Mouse (Mus musculus) stomach, postnatal 0 days (tissue): ENCODE measurements around the gene Aven. TPM values are rescaled to one million over a fixed set of nuclear protein-coding genes. Genes with fewer than 3 reads are reported as not detected.

Experiments
- ATAC-seq: fragments of 200-750 bp; cut with Nextera tagmentation; 2 replicates; pipeline ENCODE4 v1.8.0; 2017; ENCODE audit not compliant: low FRiP score, low TSS enrichment
- DNase-seq: peaks from one replicate; pipeline ENCODE4 v3.0.0-alpha.2; 2016; ENCODE audit warnings: low spot score
- H3K27ac ChIP-seq: fragments of 300-500 bp; sonication (generic); replicated peaks from 2 replicates; pipeline ENCODE4 v1.5.1; 2014; ENCODE audit warnings: mild to moderate bottlenecking, control low read depth
- H3K27me3 ChIP-seq: fragments of 300-500 bp; sonication (generic); 2 replicates; pipeline ENCODE4 v1.6.1; 2014; ENCODE audit warnings: low read length; ENCODE audit not compliant: control insufficient read depth, insufficient read depth
- H3K36me3 ChIP-seq: fragments of 300-500 bp; sonication (generic); 2 replicates; pipeline ENCODE4 v1.6.1; 2014; ENCODE audit warnings: low read length, mixed read lengths; ENCODE audit not compliant: control insufficient read depth, insufficient read depth
- H3K4me1 ChIP-seq: fragments of 300-500 bp; sonication (generic); replicated peaks from 2 replicates; pipeline ENCODE4 v1.6.1; 2014; ENCODE audit warnings: antibody characterized with exemption; ENCODE audit not compliant: control insufficient read depth, insufficient read depth
- H3K4me2 ChIP-seq: fragments of 300-500 bp; sonication (generic); replicated peaks from 2 replicates; pipeline ENCODE4 v1.6.1; 2014; ENCODE audit warnings: low read depth, mild to moderate bottlenecking, control low read depth, moderate library complexity
- H3K4me3 ChIP-seq: fragments of 300-500 bp; sonication (generic); 2 replicates; pipeline ENCODE4 v1.5.1; 2014; ENCODE audit warnings: low read depth, low read length, control low read depth
- H3K9ac ChIP-seq: fragments of 300-500 bp; sonication (generic); 2 replicates; pipeline ENCODE4 v1.6.1; 2014; ENCODE audit warnings: mild to moderate bottlenecking, low read length, control low read depth, mixed read lengths
- H3K9me3 ChIP-seq: fragments of 300-500 bp; sonication (generic); 2 replicates; pipeline ENCODE4 v1.6.1; 2016; ENCODE audit warnings: low read length; ENCODE audit not compliant: control insufficient read depth
- CTCF ChIP-seq: IDR thresholded peaks from 2 replicates; pipeline ENCODE4 v1.5.1; 2016; ENCODE audit warnings: antibody characterized with exemption, low read depth, mild to moderate bottlenecking, moderate library complexity
- EP300 ChIP-seq: optimal IDR thresholded peaks from 2 replicates; pipeline ENCODE3; 2016; ENCODE audit warnings: antibody characterized with exemption
- WGBS: fragments of 180-500 bp; shearing (Covaris S2); extraction: QIAGEN DNeasy Blood & Tissue Kit; methylation state at CpG from one replicate; pipeline ENCODE4 v1.1.7; 2014; 5-methylcytosine and 5-hydroxymethylcytosine counted together
- polyA plus RNA-seq: library from polyadenylated mRNA; unstranded; fragments of >200 nt; fragmentation: Nextera tagmentation; extraction: Ambion mirVana; gene quantifications from 2 replicates; pipeline ENCODE4 v1.2.1, GENCODE M21; 2015

The Aven gene
- polyA plus RNA-seq, 1 experiment from 2014 or later = 3.6 TPM

- ATAC-seq (no peak), DNase-seq (no peak)
- H3K27ac ChIP-seq = no peak overlapping the region
- H3K36me3 ChIP-seq = no peaks in the 10 kb centered on the region
- no peak overlapping the region for H3K4me2 ChIP-seq
- H3K4me1 ChIP-seq = no peaks in the 10 kb centered on the region
- H3K27me3 ChIP-seq = no peaks in the 10 kb centered on the region
- TF ChIP-seq EP300 (no peak), CTCF (no peak)
- 57% methylated on average over 5 of the region's 5 CpGs for WGBS
- no peak overlapping the region for H3K4me3 ChIP-seq
- no peaks in the 10 kb centered on the region for H3K9me3 ChIP-seq
- no peak overlapping the region for H3K9ac ChIP-seq
These were observed 17.6 kb upstream of the Aven start for GRCm38 (mm10) chr2:112474997-112475724.

DNA sequence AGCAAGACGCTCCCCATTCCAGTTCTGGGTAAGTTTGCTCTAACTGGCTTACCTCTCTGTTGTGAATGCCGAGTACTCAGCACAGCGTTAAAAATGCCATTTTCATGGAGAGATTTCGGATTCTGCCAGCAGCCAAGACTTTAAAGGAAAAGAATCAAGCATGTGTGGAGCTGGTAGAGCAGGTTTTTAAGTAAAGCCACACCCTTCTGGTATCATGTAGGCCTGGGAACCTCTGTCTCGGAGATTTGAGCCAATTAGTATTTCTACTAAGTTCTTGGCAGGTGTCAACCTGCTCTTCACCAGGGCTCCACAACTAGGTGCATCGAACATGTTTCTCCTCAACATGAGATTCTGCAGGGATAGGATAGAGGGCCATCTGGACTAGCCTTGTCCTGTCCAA is 16.2 kb upstream of the Aven start:
- H3K36me3 ChIP-seq = no peaks in the 10 kb centered on the region
- TF ChIP-seq CTCF (no peak), EP300 (no peak)
- peak overlapping the region; percentile 23; the same call in 1 of the 2 replicates for H3K4me2 ChIP-seq
- WGBS = 48% methylated on average over 6 of the region's 6 CpGs
- H3K27ac ChIP-seq = peak overlapping the region; percentile 67
- H3K4me1 ChIP-seq = no peaks in the 10 kb centered on the region
- no peaks in the 10 kb centered on the region for H3K9me3 ChIP-seq
- DNase-seq = peak; percentile 26
- ATAC-seq = peak; percentile 71; the same call in 1 of the 2 replicates
- H3K4me3 ChIP-seq = no peak overlapping the region
- no peaks in the 10 kb centered on the region for H3K27me3 ChIP-seq
- no peak overlapping the region for H3K9ac ChIP-seq

- Histone ChIP-seq H3K27ac (no peak within 1 kb of the TSS), H3K4me1 (no peaks in the 10 kb centered on the region), H3K4me3 (no peak within 1 kb of the TSS), H3K9ac (no peak within 1 kb of the TSS), H3K36me3 (no peaks in the 10 kb centered on the region), H3K9me3 (no peaks in the 10 kb centered on the region), H3K4me2 (no peak within 1 kb of the TSS), H3K27me3 (no peaks in the 10 kb centered on the region)
- ATAC-seq (no peak), DNase-seq (no peak)
- TF ChIP-seq EP300 = no peak
- no peak for TF ChIP-seq CTCF
- 87% methylated on average over 5 of the region's 5 CpGs for WGBS
These were observed 12.1 kb upstream of the Aven start, which contains the start of gene Chrm5 for GRCm38 (mm10) chr2:112480669-112481068. TSS of gene Chrm5 (minus strand) at chr2:112480769.

GRCm38 (mm10) chr2:112481564-112481963 is 11.2 kb upstream of the Aven start:
- H3K4me3 ChIP-seq = no peak overlapping the region
- no peaks in the 10 kb centered on the region for H3K36me3 ChIP-seq
- DNase-seq (peak; percentile 36), ATAC-seq (no peak)
- H3K4me2 ChIP-seq = no peak overlapping the region
- H3K4me1 ChIP-seq = no peaks in the 10 kb centered on the region
- H3K27ac ChIP-seq = no peak overlapping the region
- H3K9me3 ChIP-seq = no peaks in the 10 kb centered on the region
- no peak overlapping the region for H3K9ac ChIP-seq
- no peaks in the 10 kb centered on the region for H3K27me3 ChIP-seq
- 2% methylated on average over 2 of the region's 2 CpGs for WGBS
- TF ChIP-seq CTCF = peak; percentile 86
- TF ChIP-seq EP300 = no peak

DNA sequence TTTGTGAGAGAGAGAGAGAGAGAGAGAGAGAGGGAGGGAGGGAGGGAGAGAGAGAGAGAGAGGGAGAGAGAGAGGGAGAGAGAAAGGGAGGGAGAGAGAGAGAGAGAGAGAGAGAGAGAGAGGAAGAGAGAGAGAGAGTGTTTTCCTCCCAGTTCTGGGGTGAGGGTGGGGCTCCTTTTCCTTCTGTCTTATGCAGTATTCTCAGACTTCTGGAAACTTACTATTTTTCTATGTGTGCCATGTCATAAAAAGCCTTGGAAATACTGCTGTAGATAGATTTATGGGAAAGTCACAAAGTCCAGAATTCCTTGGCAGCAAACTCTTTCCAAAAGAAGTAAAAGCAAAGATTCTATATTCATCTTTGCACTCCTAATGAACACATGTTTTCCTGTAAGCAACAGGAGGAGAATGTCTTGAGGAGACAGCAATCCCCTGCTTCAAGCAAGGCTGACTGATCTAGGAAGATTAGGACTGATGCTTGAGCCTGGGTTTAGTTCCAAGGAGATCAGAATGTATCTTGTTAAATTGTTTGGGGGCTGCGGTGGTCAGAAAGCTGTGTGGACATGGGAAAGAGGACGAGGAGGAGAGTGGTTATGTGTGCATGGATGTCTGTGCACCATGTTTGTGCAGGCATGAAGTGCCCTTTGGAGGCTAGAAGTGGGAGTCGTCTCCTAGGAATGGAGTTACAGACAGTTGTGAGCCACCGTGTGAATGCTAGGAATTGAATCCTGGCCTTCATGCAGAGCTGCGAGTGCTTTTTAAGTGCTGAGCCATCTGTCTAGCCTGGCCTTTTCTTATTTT is 10.0 kb upstream of the Aven start:
- Histone ChIP-seq H3K4me2 (no peak overlapping the region), H3K27me3 (no peaks in the 10 kb centered on the region), H3K9me3 (no peaks in the 10 kb centered on the region), H3K27ac (no peak overlapping the region; the same call in 1 of the 2 replicates), H3K4me1 (no peaks in the 10 kb centered on the region), H3K36me3 (no peaks in the 10 kb centered on the region), H3K9ac (no peak overlapping the region), H3K4me3 (no peak overlapping the region)
- DNase-seq = no peak
- TF ChIP-seq EP300 (no peak), CTCF (no peak)
- 63% methylated on average over 5 of the region's 5 CpGs for WGBS
- no peak for ATAC-seq

GRCm38 (mm10) chr2:112483334-112483651 is 9.5 kb upstream of the Aven start:
- H3K27me3 ChIP-seq = no peaks in the 10 kb centered on the region
- H3K4me3 ChIP-seq = no peak overlapping the region
- no peaks in the 10 kb centered on the region for H3K36me3 ChIP-seq
- 71% methylated on average over 2 of the region's 2 CpGs for WGBS
- TF ChIP-seq EP300 (no peak), CTCF (no peak)
- H3K9me3 ChIP-seq = no peaks in the 10 kb centered on the region
- H3K4me1 ChIP-seq = no peaks in the 10 kb centered on the region
- H3K9ac ChIP-seq = no peak overlapping the region
- H3K27ac ChIP-seq = no peak overlapping the region; the same call in 1 of the 2 replicates
- no peak for ATAC-seq
- DNase-seq = no peak
- no peak overlapping the region for H3K4me2 ChIP-seq
